Mouse (Mus musculus): ENCODE data around the gene Snx1.

DNA sequence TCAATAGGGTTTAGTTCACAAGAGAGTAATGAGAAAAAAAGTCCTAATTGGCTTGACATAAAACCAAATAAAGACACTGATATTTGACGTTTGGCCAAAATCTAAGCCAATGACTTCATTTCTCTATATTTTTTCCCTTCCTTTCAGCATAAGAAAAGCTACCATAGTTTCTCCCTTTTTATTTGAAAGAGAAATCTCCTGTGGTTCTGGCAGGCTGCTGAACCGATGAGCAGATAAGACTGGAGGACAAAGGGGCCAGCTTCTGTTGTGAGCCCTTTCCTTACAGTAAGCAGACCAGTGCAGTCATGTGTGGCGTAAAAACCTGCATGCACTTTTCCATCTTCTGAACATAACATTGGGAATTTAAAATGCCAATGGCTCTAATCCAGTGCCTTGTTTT lies 5.4 kb downstream of the Snx1 start:
- TF ChIP-seq CTCF (IDR thresholded peaks at IDR 0.05; ENCODE audit: control insufficient read depth, insufficient read depth, insufficient replicate concordance, low read depth, low read length) (no peak), POLR2A (IDR thresholded peaks at IDR 0.05; ENCODE audit: control insufficient read depth, low read depth, low read length) (no peak)

Measured in testis, adult 2 months (tissue).